Mouse (Mus musculus) intestine, postnatal 0 days (tissue): Measurements from ENCODE around the gene Igf2bp2. TPM values are rescaled to one million over a fixed set of nuclear protein-coding genes. Genes with fewer than 3 reads are reported as not detected.
A peak's percentile ranks its signal among the peaks of the same experiment; 100 is the strongest.

Experiments
- ATAC-seq: fragments of 200-750 bp; cut with Nextera tagmentation; 2 replicates; pipeline ENCODE4 v1.8.0; 2017; ENCODE audit warnings: mild to moderate bottlenecking, moderate TSS enrichment, moderate library complexity
- H3K27ac ChIP-seq: fragments of 300-500 bp; sonication (generic); 2 replicates; pipeline ENCODE4 v1.5.1; 2014; ENCODE audit warnings: mild to moderate bottlenecking, low read depth, low read length, moderate library complexity
- H3K27me3 ChIP-seq: fragments of 300-500 bp; sonication (generic); replicated peaks from 2 replicates; pipeline ENCODE4 v1.6.1; 2014; ENCODE audit warnings: low read length, mixed read lengths; ENCODE audit not compliant: control insufficient read depth, insufficient read depth
- H3K36me3 ChIP-seq: fragments of 300-500 bp; sonication (generic); 2 replicates; pipeline ENCODE4 v1.6.1; 2014; ENCODE audit warnings: mild to moderate bottlenecking, moderate library complexity; ENCODE audit not compliant: control insufficient read depth, insufficient read depth
- H3K4me1 ChIP-seq: fragments of 300-500 bp; sonication (generic); replicated peaks from 2 replicates; pipeline ENCODE4 v1.6.1; 2014; ENCODE audit warnings: antibody characterized with exemption, low read length, mixed read lengths; ENCODE audit not compliant: control insufficient read depth, insufficient read depth
- H3K4me2 ChIP-seq: fragments of 300-500 bp; sonication (generic); replicated peaks from 2 replicates; pipeline ENCODE4 v1.6.1; 2014; ENCODE audit warnings: low read depth, mild to moderate bottlenecking, moderate library complexity
- H3K4me3 ChIP-seq: fragments of 300-500 bp; sonication (generic); 2 replicates; pipeline ENCODE4 v1.5.1; 2014; ENCODE audit warnings: low read depth, low read length
- H3K9ac ChIP-seq: fragments of 300-500 bp; sonication (generic); 2 replicates; pipeline ENCODE4 v1.6.1; 2014; ENCODE audit warnings: mild to moderate bottlenecking, low read depth, low read length
- H3K9me3 ChIP-seq: fragments of 300-500 bp; sonication (generic); 2 replicates; pipeline ENCODE4 v1.6.1; 2016; ENCODE audit warnings: mixed run types; ENCODE audit not compliant: control insufficient read depth
- CTCF ChIP-seq: sonication (generic); IDR thresholded peaks from 2 replicates; pipeline ENCODE4 v1.5.1; 2016; ENCODE audit warnings: low read depth, mild to moderate bottlenecking, control low read depth, antibody characterized with exemption, moderate library complexity
- WGBS: fragments of 180-500 bp; shearing (Covaris S2); extraction: QIAGEN DNeasy Blood & Tissue Kit; methylation state at CpG from one replicate; pipeline ENCODE4 v1.1.7; 2014; 5-methylcytosine and 5-hydroxymethylcytosine counted together
- polyA plus RNA-seq: library from polyadenylated mRNA; unstranded; fragments of >200 nt; fragmentation: Nextera tagmentation; extraction: Ambion mirVana; gene quantifications from 2 replicates; pipeline ENCODE4 v1.2.1, GENCODE M21; 2015

The Igf2bp2 gene
- polyA plus RNA-seq, 1 experiment from 2014 or later: 38.7 TPM

DNA sequence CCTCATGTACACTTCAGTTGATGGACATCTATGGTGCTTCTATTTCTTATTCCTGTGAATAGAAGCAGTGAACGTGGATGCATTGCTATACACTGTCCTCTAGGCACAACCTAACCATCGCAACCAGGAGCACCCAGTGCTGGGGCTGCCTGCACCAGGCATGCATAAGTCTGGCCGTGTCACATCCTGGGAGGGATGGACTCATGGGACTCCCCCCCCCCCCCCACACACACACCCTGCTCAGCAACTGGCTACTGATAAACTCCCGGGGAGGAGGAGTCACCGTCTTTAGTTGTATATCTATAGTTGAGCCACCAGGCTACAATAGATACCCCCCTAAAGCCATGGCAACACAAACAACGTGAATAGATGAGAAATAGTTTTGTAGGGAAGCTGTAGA lies 105.6 kb downstream of the Igf2bp2 start:
- 74% methylated on average over 6 of the region's 6 CpGs for WGBS
- 0 out of 2 replicates have a peak, but pooled peaks have one; percentile 12 for ATAC-seq
- no peaks in the 10 kb centered on the region for H3K4me1 ChIP-seq

GRCm38 (mm10) chr16:22053411-22053810 lies 109.7 kb downstream of the Igf2bp2 start:
- WGBS: 96% methylated on average over 21 of the region's 21 CpGs
- Histone ChIP-seq H3K27me3 (no peaks in the 10 kb centered on the region), H3K4me1 (no peaks in the 10 kb centered on the region), H3K4me2 (no peak overlapping the region), H3K9me3 (no peaks in the 10 kb centered on the region), H3K27ac (no peak overlapping the region), H3K36me3 (0 out of 2 replicates have a peak, but pooled peaks cover 3% of the 10 kb centered on the region), H3K4me3 (no peak overlapping the region), H3K9ac (no peak overlapping the region)
- ATAC-seq: no peak
- TF ChIP-seq CTCF: no peak

More for the DNA sequence above, 105.6 kb downstream of the Igf2bp2 start:
- Histone ChIP-seq H3K27ac (no peak overlapping the region), H3K27me3 (no peaks in the 10 kb centered on the region), H3K36me3 (peaks cover 34% of the 10 kb centered on the region), H3K4me3 (no peak overlapping the region), H3K9ac (no peak overlapping the region), H3K9me3 (no peaks in the 10 kb centered on the region), H3K4me2 (no peak overlapping the region)
- TF ChIP-seq CTCF: no peak

GRCm38 (mm10) chr16:22046739-22047366 lies 116.2 kb downstream of the Igf2bp2 start:
- Histone ChIP-seq H3K36me3 (peaks cover 46% of the 10 kb centered on the region), H3K4me1 (no peaks in the 10 kb centered on the region), H3K4me2 (no peak overlapping the region), H3K9me3 (no peaks in the 10 kb centered on the region), H3K4me3 (no peak overlapping the region), H3K9ac (no peak overlapping the region), H3K27me3 (no peaks in the 10 kb centered on the region), H3K27ac (no peak overlapping the region)
- no peak for ATAC-seq
- TF ChIP-seq CTCF: no peak
- WGBS: 88% methylated on average over 10 of the region's 10 CpGs

- Histone ChIP-seq H3K27me3 (no peaks in the 10 kb centered on the region), H3K9ac (no peak overlapping the region), H3K9me3 (no peaks in the 10 kb centered on the region), H3K36me3 (peaks cover 51% of the 10 kb centered on the region), H3K27ac (no peak overlapping the region), H3K4me3 (no peak overlapping the region), H3K4me1 (no peaks in the 10 kb centered on the region), H3K4me2 (no peak overlapping the region)
- no peak for ATAC-seq
- WGBS: 90% methylated on average over 3 of the region's 3 CpGs
- TF ChIP-seq CTCF: no peak
These were observed 117.2 kb downstream of the Igf2bp2 start for GRCm38 (mm10) chr16:22045930-22046329.

- no peak overlapping the region for H3K4me3 ChIP-seq
- no peaks in the 10 kb centered on the region for H3K27me3 ChIP-seq
- H3K9me3 ChIP-seq: no peaks in the 10 kb centered on the region
- TF ChIP-seq CTCF: no peak
- H3K4me2 ChIP-seq: no peak overlapping the region
- WGBS: 46% methylated on average over 4 of the region's 4 CpGs
- no peak overlapping the region for H3K9ac ChIP-seq
- no peaks in the 10 kb centered on the region for H3K4me1 ChIP-seq
- H3K27ac ChIP-seq: no peak overlapping the region
- peaks cover 61% of the 10 kb centered on the region for H3K36me3 ChIP-seq
- ATAC-seq: no peak
These were observed 119.3 kb downstream of the Igf2bp2 start for GRCm38 (mm10) chr16:22043830-22044229.

DNA sequence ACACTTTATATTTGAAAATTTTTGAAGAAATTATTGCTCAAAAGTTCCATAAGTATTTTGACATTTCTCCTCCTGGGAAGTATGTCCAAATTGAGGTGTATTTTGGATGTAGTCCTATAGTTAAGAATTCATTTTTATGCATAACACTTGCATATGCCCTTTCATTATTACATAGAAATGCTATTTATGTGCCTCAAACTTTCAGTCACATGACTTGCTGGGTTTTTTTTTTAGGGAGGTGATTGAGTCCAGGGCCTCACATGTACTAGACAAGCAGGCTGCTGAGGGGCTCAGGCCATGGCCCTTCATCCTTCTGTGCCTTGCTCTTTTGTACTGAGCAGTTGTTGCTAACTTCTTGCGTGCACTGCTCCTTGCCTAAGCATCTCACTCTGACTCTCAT lies 123.1 kb downstream of the Igf2bp2 start:
- H3K4me2 ChIP-seq: no peak overlapping the region
- H3K9me3 ChIP-seq: no peaks in the 10 kb centered on the region
- H3K27ac ChIP-seq: no peak overlapping the region
- H3K9ac ChIP-seq: no peak overlapping the region
- ATAC-seq: no peak
- 96% methylated on average over 1 of the region's 1 CpGs for WGBS
- H3K36me3 ChIP-seq: peaks cover 52% of the 10 kb centered on the region
- no peak overlapping the region for H3K4me3 ChIP-seq
- no peak for TF ChIP-seq CTCF
- no peaks in the 10 kb centered on the region for H3K4me1 ChIP-seq
- H3K27me3 ChIP-seq: no peaks in the 10 kb centered on the region

DNA sequence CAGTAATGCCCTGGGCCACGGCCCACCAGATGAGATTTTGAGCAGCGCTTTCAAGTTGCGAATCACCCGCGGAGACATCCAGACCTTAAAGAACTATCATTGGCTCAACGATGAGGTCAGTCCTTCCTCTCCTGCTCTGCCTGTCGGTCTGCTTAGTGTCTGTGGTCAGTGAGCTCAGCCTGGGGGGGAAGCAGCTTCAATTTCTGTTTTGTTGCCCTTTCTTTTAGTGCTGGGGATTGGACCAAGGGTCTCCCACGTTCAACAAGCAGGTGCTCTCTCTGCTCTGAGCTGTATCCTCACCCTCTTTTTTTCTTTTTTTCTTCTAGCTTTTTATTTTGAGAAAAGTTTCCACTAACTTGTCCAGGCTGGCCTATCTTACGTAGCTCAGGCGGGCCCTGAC lies 124.5 kb downstream of the Igf2bp2 start:
- Histone ChIP-seq H3K9me3 (no peaks in the 10 kb centered on the region), H3K9ac (no peak overlapping the region), H3K4me3 (no peak overlapping the region), H3K36me3 (peaks cover 38% of the 10 kb centered on the region), H3K27ac (no peak overlapping the region), H3K4me1 (no peaks in the 10 kb centered on the region), H3K4me2 (no peak overlapping the region), H3K27me3 (no peaks in the 10 kb centered on the region)
- no peak for ATAC-seq
- TF ChIP-seq CTCF: no peak
- WGBS: 90% methylated on average over 10 of the region's 10 CpGs
